Mouse (Mus musculus): ENCODE measurements around the gene Gmip. TPM values are rescaled to one million over a fixed set of nuclear protein-coding genes. Genes with fewer than 3 reads are reported as not detected.

Gene Gmip
- polyA plus RNA-seq, 1 experiment, result 169 TPM

DNA sequence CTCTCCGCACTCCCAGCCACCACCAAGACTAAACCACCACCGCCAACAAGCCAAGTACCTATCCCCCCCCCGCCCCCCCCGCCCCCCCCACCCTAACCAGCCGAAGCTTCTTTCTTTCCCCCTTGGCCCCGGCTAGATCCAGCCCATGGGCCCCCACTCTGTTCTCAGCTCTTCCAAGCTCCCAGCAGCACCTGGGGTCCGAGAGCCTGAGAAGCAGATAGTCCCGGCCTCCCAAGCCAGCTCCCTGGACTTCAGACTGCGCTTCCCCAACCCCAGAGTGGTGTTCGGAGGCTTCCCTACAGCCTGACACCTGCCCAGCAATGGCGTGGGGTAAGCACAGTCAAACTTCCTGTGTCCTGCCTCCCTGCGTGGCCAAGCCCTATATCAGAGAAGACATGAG lies 31.4 kb upstream of the Gmip start:
- Histone ChIP-seq H3K27ac (ENCODE audit: control insufficient read depth, insufficient read depth, low read length) (no peak overlapping the region), H3K4me1 (replicated peaks; ENCODE audit: control insufficient read depth, insufficient read depth, low read length) (peaks cover 5% of the 10 kb centered on the region; the same call in 1 of the 2 replicates), H3K36me3 (ENCODE audit: control insufficient read depth, insufficient read depth, low read length) (no peaks in the 10 kb centered on the region), H3K4me3 (ENCODE audit: control insufficient read depth, insufficient read depth, low read length) (no peak overlapping the region), H3K27me3 (ENCODE audit: control insufficient read depth, insufficient read depth, low read length) (no peaks in the 10 kb centered on the region)
- no peak for DNase-seq
- WGBS, result 91% methylated on average over 12 of the region's 12 CpGs
- TF ChIP-seq CTCF (IDR thresholded peaks at IDR 0.05; ENCODE audit: borderline replicate concordance, control insufficient read depth, extremely low read depth, insufficient read depth, low read length, poor library complexity), result no peak
- TF ChIP-seq POLR2A (IDR thresholded peaks at IDR 0.05; ENCODE audit: control insufficient read depth, extremely low read depth, insufficient read depth, low read length, poor library complexity), result no peak

DNA sequence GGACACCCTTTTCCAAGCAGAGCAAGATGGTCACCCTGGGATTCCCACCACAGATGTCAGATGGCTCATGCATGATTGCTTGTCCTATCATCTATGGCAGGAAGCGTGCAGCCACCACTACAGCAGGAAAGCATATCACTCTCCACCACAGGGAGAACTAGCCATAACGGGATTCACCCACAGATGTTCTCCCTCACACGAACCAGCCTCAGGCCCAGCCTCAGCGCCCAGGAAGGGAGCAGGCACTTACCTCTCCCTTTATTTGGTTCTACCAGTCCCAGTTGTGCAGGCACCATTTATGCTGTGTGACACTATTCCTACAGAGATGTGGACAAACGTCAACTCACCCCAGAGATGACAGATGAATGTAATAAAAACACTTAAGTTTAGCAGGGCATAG lies 19.4 kb upstream of the Gmip start:
- no peak for DNase-seq
- Histone ChIP-seq H3K27ac (ENCODE audit: control insufficient read depth, insufficient read depth, low read length) (no peak overlapping the region), H3K27me3 (ENCODE audit: control insufficient read depth, insufficient read depth, low read length) (no peaks in the 10 kb centered on the region), H3K4me3 (ENCODE audit: control insufficient read depth, insufficient read depth, low read length) (no peak overlapping the region), H3K4me1 (replicated peaks; ENCODE audit: control insufficient read depth, insufficient read depth, low read length) (peaks cover 11% of the 10 kb centered on the region), H3K36me3 (ENCODE audit: control insufficient read depth, insufficient read depth, low read length) (no peaks in the 10 kb centered on the region; the same call in 1 of the 2 replicates)
- TF ChIP-seq CTCF (IDR thresholded peaks at IDR 0.05; ENCODE audit: borderline replicate concordance, control insufficient read depth, extremely low read depth, insufficient read depth, low read length, poor library complexity), result no peak
- TF ChIP-seq POLR2A (IDR thresholded peaks at IDR 0.05; ENCODE audit: control insufficient read depth, extremely low read depth, insufficient read depth, low read length, poor library complexity), result no peak
- WGBS, result 87% methylated on average over 5 of the region's 5 CpGs

DNA sequence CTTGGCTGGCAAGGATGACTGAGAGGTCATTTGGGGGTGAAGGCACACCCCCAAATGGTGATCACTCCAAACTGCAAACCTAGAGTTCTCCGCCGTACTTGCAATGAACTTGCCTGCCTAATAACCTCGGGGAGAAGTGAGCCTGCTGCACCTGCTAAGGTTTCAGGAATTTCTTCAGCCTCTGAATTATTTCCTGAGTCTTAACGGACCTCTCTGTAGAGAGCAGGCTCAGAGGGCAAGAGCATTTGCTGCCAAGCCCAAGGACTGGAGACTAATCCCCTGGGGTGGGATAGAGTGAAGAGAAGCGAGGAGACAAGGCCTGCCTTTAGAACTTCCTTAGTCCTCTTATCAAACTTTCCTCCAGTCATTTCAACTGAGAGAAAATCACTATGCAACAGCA lies 18.7 kb upstream of the Gmip start:
- DNase-seq, result no peak
- 71% methylated on average over 5 of the region's 5 CpGs for WGBS
- Histone ChIP-seq H3K36me3 (ENCODE audit: control insufficient read depth, insufficient read depth, low read length) (no peaks in the 10 kb centered on the region; the same call in 1 of the 2 replicates), H3K27ac (ENCODE audit: control insufficient read depth, insufficient read depth, low read length) (no peak overlapping the region), H3K27me3 (ENCODE audit: control insufficient read depth, insufficient read depth, low read length) (no peaks in the 10 kb centered on the region), H3K4me1 (replicated peaks; ENCODE audit: control insufficient read depth, insufficient read depth, low read length) (peaks cover 11% of the 10 kb centered on the region), H3K4me3 (ENCODE audit: control insufficient read depth, insufficient read depth, low read length) (no peak overlapping the region)
- no peak for TF ChIP-seq POLR2A (IDR thresholded peaks at IDR 0.05; ENCODE audit: control insufficient read depth, extremely low read depth, insufficient read depth, low read length, poor library complexity)
- TF ChIP-seq CTCF (IDR thresholded peaks at IDR 0.05; ENCODE audit: borderline replicate concordance, control insufficient read depth, extremely low read depth, insufficient read depth, low read length, poor library complexity), result no peak

DNA sequence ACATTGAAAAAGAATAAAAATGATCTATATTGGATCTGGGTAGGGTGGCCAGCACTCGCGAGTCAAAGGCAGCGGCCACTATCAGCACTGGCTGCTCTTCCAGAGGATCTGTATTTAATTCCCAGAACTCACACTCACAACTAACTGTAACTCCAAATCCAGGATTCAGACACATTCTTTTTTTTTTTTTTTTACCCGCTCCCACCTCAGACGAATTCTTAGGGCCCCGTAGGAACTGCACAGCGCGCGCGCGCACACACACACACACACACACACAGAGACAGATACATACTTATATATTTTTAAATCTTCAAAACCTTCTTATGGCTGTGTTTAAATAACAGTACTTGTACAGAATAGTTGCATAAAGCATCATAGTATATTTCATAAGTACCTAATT lies 18.1 kb upstream of the Gmip start:
- Histone ChIP-seq H3K4me1 (replicated peaks; ENCODE audit: control insufficient read depth, insufficient read depth, low read length) (peaks cover 11% of the 10 kb centered on the region), H3K36me3 (ENCODE audit: control insufficient read depth, insufficient read depth, low read length) (peaks cover 3% of the 10 kb centered on the region; the same call in 1 of the 2 replicates), H3K27me3 (ENCODE audit: control insufficient read depth, insufficient read depth, low read length) (no peaks in the 10 kb centered on the region), H3K27ac (ENCODE audit: control insufficient read depth, insufficient read depth, low read length) (peak overlapping the region; percentile 89), H3K4me3 (ENCODE audit: control insufficient read depth, insufficient read depth, low read length) (peak overlapping the region; percentile 91)
- WGBS, result 39% methylated on average over 11 of the region's 11 CpGs
- DNase-seq, result no peak
- no peak for TF ChIP-seq POLR2A (IDR thresholded peaks at IDR 0.05; ENCODE audit: control insufficient read depth, extremely low read depth, insufficient read depth, low read length, poor library complexity)
- no peak for TF ChIP-seq CTCF (IDR thresholded peaks at IDR 0.05; ENCODE audit: borderline replicate concordance, control insufficient read depth, extremely low read depth, insufficient read depth, low read length, poor library complexity)

DNA sequence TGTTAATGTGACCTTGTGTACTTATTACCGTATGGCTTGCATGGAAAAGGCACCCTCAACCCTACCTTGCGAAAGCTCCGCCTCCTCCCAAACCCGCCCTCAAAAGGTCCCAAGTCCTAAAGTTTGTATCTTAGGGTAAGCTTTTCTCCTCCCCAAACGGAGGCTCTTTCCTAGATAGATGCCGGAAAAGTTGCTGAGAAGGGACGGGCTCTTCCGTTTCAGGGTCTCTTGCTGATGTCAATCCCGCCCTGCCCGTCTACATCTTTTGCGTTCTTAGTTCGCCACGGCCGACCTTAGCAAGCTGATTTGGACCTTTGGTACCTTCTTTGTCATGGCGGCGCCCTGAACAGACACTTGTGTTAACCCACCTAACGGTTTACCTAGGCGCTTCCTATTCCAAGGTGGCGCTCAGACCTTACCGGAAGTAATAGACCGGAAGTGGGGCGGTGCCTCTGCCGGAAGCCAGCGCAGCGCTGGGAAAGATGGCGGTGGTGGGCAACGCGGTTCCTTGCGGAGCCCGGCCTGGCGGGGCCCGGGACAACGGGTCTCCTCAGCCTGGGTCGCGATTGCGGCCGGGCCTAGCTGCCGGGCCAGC lies 17.6 kb upstream of the Gmip start, which contains the start of the genes Atp13a1 and Zfp866:
Gene Atp13a1 (plus strand): TSS at position 391 of the 595 bp plus-strand sequence.
Gene Zfp866 (minus strand): TSS at position 406 of the 595 bp plus-strand sequence.
- peaks cover 11% of the 10 kb centered on the region for H3K4me1 ChIP-seq (replicated peaks; ENCODE audit: control insufficient read depth, insufficient read depth, low read length)
- DNase-seq, result peak; percentile 91
- H3K27ac ChIP-seq (ENCODE audit: control insufficient read depth, insufficient read depth, low read length), result peak within 1 kb of the TSS; percentile 89
- peaks cover 3% of the 10 kb centered on the region; the same call in 1 of the 2 replicates for H3K36me3 ChIP-seq (ENCODE audit: control insufficient read depth, insufficient read depth, low read length)
- H3K4me3 ChIP-seq (ENCODE audit: control insufficient read depth, insufficient read depth, low read length), result peak within 1 kb of the TSS; percentile 91
- TF ChIP-seq CTCF (IDR thresholded peaks at IDR 0.05; ENCODE audit: borderline replicate concordance, control insufficient read depth, extremely low read depth, insufficient read depth, low read length, poor library complexity) (0 out of 2 replicates have a peak, but pooled peaks have one; percentile 10), POLR2A (IDR thresholded peaks at IDR 0.05; ENCODE audit: control insufficient read depth, extremely low read depth, insufficient read depth, low read length, poor library complexity) (peak; percentile 90)
- under 1% methylated on average over 38 of the region's 38 CpGs for WGBS
- H3K27me3 ChIP-seq (ENCODE audit: control insufficient read depth, insufficient read depth, low read length), result no peaks in the 10 kb centered on the region

DNA sequence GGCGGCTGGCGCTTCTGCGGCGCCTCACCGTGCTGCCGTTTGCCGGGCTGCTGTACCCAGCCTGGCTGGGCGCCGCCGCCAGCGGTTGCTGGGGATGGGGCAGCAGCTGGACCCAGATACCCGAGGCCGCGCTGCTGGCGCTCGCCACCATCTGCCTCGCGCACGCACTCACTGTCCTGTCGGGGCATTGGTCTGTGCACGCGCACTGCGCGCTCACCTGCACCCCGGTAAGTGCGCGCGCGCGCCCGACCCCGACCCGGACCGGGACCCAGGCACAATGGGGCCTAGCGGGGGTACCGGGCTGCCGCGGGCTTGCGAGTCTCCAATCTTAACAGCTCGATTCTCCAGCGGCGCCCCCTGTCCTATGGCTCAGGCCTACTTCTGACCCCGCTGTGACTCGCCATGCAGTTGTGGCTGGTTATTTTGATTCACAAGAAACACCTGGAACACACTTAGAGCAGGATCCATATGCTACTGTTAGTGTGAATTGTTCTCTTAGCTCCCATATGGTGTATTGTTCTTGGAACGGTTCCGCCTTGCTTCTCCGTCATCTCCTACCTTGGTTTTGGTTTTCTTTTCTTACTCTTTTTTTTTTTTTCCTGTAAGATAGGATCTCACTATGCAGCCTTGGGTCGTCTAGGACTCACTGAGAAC lies 16.9 kb upstream of the Gmip start:
- Histone ChIP-seq H3K4me3 (ENCODE audit: control insufficient read depth, insufficient read depth, low read length) (peak overlapping the region; percentile 91), H3K27me3 (ENCODE audit: control insufficient read depth, insufficient read depth, low read length) (no peaks in the 10 kb centered on the region), H3K36me3 (ENCODE audit: control insufficient read depth, insufficient read depth, low read length) (peaks cover 7% of the 10 kb centered on the region; the same call in 1 of the 2 replicates), H3K4me1 (replicated peaks; ENCODE audit: control insufficient read depth, insufficient read depth, low read length) (peaks cover 11% of the 10 kb centered on the region), H3K27ac (ENCODE audit: control insufficient read depth, insufficient read depth, low read length) (no peak overlapping the region)
- peak; percentile 52 for DNase-seq
- TF ChIP-seq POLR2A (IDR thresholded peaks at IDR 0.05; ENCODE audit: control insufficient read depth, extremely low read depth, insufficient read depth, low read length, poor library complexity) (no peak), CTCF (IDR thresholded peaks at IDR 0.05; ENCODE audit: borderline replicate concordance, control insufficient read depth, extremely low read depth, insufficient read depth, low read length, poor library complexity) (no peak)
- WGBS, result under 1% methylated on average over 48 of the region's 48 CpGs
